Mouse (Mus musculus) erythroid progenitor cell, adult 5-6 weeks (primary cell): ENCODE measurements around the gene Negr1. TPM values are rescaled to one million over a fixed set of nuclear protein-coding genes. Genes with fewer than 3 reads are reported as not detected.

ENCODE experiments used
- ATAC-seq: replicated peaks from 2 replicates; pipeline ENCODE4 v1.8.0; 2016; ENCODE audit warnings: moderate number of reproducible peaks, mild to moderate bottlenecking, moderate TSS enrichment, inconsistent platforms; ENCODE audit not compliant: poor library complexity, low FRiP score, severe bottlenecking
- total RNA-seq, 2 experiments: library from RNA; stranded (forward) in 1 of 2; stranded (reverse) in 1 of 2; fragments of 150-400 nt in 1 of 2; fragments of 186-747, 209-891 nt in 1 of 2; gene quantifications; 2 replicates each; pipeline versions ENCODE4 v1.2.3 to v1.2.4; 2015 to 2017; ENCODE audit warnings: low replicate concordance in 2 of 2

Negr1 gene
- total RNA-seq, 2 experiments from 2014 or later, result 0.61 TPM; not detected in 1

DNA sequence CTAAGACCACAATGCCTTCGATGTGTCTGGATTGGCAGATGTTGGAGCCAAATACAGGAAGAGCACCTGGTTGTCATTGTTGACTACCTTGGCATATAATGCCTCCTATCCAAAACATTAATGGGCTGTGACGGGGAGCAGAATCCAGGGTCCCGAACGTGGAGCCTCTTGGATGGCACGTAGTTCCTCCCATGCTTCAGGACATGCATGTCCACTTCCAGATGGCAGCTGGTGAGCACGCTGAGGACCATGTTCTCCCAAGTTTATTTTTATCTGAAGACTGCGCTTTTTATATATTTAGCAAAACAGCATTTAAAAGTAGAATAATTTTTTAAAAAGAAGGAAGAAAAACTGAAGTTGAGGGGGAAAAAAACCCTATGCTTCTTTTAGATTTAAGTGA is 231.1 kb downstream of the Negr1 start:
- ATAC-seq, result no peak

DNA sequence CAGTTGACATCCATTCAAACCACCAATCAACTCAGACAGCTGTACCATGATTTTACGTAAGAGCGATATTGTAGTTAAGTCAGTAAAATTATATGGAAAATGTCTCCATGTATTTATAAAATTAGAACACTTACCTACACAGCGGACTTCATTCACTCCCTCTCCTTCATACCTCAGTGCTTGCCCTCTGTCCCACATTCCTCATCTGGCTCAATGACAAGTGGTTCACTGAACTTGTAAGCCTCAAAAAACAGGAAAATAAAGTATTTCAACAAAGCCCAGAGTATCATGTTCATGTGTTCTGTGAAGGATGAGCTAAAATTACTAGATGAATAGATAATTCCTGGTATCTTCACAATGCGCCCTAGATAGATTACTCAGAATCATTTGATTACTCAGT is 232.5 kb downstream of the Negr1 start:
- no peak for ATAC-seq

DNA sequence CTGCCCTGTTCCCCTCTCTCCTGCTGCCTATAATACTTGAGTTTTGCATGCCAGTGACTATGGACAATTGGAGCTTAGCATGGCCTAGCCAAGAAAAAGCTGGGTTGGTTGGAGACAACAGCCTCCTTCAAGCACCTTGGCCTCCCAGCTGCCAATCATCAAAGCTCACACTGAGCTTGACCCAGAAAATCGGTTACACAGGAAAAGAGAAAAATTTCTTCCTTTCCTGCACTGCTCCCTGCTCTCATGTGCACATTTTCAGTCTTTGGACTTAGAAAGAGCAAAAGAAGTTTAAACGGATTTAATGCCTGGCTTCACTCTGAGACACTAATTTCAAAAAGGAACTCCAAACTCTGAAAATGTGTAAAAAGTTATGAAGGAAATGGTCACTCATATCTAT is 233.0 kb downstream of the Negr1 start:
- no peak for ATAC-seq

DNA sequence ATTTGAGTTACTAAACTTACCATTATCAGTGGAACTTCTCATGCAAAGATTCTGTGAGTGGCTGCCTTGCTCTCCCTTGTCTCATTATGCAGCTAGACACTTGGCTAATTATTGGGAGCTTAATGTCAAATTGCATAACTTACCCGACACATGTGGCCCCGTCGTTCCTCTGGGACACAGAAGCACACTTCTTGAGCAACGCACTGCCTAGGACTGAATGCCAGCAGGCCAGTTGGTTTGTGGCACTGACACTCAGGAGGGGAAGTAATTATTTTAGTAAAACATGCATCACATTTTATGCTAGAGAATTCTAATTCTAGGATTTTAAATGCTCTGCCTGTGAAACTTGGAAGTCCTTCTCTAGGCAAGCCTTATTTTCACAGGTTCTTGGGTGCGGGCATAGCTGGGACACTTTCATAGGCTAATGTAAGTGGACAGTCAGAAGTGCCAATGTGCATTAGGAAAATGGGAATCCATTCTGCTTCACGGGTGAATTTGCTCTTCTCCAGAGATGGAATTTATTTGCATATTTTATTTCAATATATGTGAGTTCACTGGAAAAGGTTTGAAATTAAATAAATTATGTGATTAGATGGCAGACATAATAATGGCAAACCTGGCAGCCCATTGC is 234.6 kb downstream of the Negr1 start:
- ATAC-seq, result no peak

DNA sequence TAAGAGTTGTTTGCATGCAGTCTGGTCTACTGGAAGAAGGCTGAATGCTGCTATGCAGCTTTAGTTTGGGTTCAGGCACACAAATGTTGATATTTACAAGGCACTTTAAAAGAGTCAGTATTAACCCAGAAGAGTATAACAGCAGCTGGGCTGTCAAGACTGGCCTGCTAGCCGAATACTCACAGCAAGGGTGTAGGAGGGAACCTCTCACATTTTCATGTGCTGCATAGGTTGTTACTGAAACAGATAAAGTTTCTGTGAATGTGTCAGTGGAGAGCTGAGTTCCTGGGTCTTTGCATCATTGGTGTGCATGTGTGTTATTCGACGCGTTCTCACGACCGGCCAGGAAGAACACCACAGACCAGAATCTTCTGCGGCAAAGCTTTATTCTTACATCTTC is 237.6 kb downstream of the Negr1 start:
- ATAC-seq, result no peak

DNA sequence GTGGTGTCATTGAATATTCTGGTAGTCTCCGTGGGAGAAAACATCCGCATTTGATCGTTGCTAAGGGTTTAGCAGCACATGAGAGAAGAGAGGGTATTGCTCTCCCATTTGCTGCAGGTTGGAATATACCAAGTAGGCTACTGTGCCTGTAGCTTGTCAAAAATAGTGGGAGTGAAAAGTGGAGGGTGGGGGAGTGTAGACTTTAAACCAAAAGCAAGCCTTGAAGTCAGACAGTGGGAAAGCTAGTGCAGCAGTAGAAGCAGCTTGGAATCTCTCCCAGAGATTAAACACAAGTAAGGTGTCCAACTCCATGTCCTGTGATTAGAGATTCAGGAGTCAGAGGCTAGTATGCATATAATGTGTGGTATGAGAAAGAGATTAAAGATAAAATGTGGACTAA is 248.2 kb downstream of the Negr1 start:
- ATAC-seq, result no peak

DNA sequence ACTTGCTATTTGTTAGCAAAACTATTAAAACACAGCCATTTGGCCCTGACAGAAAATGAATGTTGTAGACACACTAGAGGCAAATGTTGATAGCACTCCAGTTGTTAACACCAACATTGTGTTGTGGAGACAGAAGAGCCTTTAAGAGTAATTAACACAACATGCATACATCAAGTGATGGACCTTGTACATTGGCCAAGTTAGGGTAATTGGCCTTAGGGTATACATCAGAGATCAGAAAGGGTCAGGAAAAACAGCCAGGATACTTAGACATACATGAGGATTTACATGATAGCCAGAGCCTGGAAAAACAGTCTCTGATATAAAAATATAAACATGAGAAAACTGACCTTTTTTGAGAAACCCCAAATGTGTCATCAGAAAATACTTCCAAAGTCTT is 255.3 kb downstream of the Negr1 start:
- no peak for ATAC-seq

DNA sequence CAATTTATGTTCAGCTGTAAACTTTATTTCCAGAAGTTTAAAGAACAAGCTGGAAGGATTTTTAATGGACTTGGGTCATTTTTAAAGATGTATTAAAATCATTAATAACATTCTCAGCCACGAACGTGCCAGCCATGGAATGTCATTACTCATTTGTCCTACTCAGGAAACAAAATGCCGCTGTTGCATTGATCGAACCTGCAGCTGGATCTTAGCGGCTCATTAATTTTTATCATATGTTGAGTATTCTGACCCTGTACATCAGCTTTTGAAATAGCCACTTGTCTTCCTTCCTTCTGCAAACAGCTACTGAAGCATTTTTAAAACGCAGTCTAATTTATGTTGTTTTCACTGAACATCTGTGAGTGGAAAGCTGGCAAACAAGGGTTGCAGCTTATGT is 255.9 kb downstream of the Negr1 start:
- ATAC-seq, result no peak

DNA sequence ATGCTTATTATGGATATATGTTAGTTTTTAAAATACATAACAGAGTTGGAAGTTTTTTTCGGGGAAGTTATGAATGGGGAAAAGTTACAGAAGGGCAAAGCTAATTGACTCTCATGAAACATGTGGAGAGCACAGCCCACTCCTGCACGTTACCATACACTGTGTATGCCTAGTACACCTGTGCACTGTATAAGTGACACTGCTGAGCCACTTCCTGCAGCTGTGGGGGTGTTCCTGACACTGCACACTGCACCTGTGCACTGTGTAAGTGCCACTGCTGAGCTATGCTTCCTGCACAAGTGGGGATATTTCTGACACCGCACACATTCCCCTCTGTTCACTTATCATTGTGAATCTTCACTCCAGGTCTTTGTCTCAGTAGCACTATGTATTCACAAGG is 261.4 kb downstream of the Negr1 start:
- no peak for ATAC-seq

DNA sequence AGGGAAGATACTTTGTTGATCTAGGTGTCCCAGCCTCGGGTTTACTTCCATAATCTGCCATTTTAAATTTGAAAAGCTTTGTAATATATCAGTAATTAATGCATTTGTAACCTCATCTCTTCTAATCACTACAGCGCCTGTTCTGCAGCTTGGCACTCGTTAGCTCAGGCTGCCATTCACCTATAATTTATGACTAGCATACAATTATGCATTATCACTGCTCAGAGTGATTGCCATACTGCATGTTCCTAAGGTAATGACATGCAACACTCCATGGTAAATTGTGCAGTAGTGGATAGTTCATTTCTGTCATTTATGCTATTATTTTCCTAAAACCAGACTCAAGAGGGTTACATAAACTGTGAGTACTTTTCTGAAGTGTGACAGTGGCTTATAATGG is 272.3 kb downstream of the Negr1 start:
- no peak for ATAC-seq

DNA sequence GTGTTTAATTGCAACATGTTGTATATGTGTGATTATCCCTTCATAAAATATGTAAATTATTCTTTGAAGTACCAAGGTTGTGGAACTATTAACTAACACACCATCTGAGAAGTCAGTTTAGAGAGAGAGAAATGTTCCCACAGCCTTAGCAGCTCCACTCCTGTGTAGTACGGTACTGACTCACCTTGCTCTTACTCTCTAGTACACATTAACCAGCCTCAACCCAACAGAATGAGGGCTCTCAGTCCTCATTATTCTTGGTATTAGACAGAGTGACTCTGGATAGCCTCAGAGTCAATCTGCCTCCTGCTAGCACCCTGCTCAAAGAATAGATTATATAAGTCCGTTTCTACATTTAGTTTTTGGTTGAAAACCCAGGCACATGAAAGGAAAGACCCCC is 277.0 kb downstream of the Negr1 start:
- ATAC-seq, result no peak

DNA sequence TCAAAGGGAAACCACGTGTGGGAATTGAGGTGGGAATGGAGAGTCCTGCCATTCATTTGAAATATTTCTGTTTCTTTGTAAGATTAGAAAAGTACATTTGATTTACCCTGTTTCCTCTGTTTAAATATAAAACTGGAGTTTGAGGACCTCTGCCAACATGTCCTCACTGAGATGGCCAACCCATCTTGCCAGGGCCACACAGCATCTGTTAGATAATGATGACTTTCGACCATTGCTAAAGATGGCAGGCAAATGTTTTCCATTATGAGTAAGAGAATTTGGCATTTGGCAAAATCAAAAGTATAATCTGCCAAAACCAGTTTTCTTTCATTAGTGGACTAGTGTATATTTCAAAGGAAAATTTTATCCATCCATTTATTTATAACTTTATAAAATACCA is 286.8 kb downstream of the Negr1 start:
- no peak for ATAC-seq

DNA sequence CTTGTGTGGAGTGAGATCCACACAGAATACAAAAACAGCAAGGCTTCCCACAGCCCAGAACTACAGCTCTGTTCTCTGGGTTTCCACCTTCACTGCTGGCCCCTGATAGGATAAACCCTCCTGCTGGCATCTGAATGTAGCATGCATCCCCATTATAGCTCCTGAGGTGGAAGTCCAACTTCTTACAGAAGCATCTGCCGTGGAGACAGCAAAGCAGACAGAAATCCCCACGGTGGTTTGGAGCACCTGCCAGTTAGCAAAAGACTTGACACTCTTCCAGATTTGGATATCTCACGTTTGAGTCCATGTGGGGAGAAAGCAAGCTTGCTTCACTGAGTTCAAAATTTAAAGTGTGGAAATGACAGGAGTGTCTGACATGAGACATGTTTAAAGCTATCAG is 290.3 kb downstream of the Negr1 start:
- no peak for ATAC-seq

DNA sequence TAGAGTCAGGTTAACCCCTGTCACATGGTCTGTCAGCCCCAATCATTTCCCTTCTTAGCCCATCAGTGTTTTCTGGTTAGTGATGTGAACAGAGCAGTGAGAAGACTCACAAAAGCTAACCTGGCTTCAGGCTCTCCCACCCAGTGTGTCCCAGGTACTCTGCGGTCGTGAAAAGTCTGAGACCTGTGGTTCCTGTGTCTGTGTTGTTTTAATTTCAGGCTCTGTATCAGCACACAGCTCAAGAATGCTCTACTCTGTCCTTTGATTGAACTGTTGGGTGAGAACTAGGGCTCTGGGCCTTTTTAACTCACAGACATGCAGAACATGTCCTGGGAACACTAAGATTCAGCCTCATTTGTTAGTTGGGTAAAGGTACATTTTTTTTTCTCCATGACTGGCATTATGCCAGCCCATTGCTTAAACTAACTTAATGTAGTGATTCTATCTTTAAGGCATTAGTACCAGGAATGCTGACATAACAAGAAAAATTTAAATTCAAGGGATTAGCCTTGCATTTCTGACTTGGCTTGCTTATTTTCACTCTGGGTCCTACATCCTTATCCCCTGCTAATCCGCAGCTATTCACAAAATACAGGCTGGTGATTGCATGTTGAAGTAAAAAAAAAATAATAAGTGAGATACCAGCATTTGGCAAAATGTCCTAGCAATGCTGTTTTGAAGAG is 308.8 kb downstream of the Negr1 start:
- no peak for ATAC-seq

DNA sequence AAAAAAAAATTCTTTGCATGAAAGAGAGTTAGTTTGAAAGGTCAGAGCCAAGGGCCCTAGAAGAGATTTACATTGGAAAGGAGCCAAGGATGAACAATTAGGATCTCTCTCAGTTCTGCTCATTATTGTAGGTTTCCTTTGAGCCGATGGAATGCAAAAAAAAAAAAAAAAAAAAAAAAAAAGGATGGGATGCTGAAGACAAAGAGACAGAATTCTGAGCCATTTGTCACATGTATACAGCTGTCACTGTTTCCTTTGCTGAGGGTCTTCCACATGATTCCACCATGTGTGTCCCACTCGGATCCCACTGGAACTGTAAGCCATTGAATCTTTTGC is 309.3 kb downstream of the Negr1 start:
- ATAC-seq, result no peak

DNA sequence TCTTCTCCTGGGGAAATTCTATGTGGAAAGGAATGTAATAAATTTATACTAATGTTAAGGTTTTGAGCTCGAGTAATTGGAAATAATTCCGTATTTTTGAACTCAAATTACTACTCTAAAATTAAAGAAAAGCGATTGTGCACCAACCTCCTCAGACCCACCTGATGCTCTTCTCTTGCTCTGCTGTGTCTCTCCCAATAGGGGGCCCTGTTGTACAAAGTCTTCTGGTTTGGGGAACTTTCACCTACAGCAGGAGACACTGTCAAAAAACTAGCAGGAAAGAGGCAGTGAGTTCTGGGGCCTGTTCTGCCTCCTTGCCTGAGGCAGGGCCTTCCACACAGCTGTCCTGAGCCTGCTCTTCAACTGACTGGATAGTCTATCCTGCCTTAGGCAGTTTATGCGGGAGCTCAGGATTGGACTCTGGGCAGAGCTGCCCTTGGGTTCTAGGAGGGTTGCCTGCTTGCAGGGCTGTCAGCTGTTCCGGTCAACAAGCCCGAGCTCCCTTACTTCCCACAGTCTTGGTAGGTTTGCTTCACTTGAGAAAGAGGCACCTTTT is 310.1 kb downstream of the Negr1 start:
- no peak for ATAC-seq

DNA sequence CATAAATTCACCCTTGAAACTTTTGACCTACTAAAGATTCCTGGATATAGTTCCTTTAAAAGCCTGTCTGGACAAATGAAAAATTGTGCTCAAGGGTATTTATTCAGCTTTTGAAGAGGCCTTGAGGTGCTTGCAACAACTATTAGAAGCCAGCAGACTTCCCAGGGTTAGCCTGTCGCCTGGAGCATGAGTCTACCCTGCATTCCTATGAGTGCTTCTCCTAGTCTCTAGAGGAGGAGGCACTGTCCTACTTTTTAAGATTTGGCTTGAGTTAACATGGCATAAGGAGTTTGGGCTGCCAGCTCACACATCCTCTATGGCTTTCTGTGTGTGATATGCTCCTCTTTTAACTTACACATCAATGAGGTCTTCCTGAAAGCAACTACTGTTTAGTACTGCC is 315.0 kb downstream of the Negr1 start:
- no peak for ATAC-seq

DNA sequence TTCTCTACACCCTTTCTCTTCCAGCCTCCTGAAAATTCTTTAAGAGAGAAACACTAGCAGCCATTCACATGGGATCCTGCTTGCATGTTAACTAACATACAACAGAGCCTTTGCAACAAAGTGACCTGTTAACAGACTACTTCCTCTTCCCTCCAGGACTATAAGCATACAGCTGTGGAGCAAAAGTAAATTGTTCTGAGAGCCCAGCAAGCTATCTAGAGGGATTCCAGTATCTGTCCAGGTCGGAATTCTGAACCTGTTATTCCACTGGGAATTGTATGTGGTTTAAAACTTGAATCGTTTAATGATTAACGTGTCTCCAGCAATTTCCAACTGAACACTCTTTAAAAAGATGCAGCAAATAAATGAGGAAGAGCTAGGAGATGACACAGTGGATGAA is 320.5 kb downstream of the Negr1 start:
- ATAC-seq, result no peak

DNA sequence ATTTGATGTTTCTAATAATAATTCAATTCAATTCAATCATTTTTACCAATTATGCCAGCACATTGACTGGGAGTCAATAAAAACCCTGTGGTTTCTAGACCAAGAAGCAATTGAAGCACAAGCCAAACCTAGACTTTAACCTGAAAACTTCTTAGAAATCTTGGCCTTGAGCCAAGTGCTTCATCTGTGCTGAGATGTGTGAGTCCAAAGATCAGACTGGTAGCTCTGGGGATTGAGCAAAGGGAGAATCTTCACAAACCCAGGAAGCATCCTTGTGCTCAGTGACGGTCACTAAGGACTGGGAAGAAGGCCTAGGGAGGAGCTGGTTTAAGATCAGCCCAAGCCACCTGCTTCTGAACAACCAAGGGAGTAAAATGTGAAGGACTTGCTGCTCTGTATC is 322.3 kb downstream of the Negr1 start:
- no peak for ATAC-seq

DNA sequence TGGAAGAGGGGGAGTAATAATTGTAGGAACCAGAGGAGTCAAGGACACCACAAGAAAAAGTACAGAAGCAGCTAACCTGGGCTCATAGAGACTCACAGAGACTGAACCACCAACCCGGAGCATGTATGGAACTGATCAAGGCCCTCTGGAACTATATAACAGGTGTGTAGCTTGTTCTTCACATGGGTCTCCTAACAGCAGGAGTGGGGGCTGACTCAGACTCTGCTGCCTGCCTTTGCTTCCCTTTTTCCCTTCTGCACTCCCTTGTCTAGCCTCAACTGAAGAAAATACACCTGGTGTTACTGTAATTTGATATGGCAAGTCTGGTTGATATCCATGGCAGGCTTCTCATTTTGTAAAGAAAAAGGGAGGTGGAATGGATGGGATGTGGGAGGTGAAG is 324.1 kb downstream of the Negr1 start:
- no peak for ATAC-seq

DNA sequence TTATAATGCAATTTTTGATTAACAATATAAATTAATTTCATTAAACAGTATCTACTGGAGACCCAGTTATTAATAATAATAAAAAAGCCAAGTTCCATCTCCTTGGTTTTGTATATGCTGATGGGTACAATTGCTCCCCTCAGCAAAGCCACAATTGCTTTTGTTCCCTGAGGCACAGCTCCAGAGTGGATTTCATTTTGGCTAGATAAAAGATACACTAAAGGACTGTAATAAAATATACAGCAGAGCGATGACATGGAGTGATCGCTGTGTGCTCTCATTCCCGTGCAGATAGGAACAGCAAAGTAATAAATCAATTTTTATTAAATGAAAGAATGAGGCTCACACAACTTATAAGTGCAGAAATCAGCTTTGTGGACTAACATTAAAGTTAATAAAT is 325.3 kb downstream of the Negr1 start:
- ATAC-seq, result no peak

DNA sequence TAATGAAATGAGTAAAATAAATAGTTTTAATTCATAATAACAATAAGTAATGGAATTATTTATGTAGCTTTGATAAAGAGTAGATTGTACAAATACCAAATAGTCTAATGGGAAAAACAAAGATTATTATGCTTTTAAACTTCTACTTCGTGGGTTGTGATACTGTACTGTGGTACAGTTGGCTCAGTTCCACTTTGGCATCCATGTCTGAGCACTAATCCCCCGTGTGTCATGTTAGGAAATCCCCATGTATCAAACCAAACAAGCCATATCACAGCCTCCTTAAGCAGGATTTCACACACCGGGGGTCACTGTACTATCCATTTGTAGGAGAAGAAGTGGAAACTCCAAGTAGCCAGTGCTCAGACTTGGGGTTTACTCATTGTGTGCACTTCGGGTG is 329.4 kb downstream of the Negr1 start:
- ATAC-seq, result no peak
